Mouse (Mus musculus): ENCODE results near the gene Rasd1. TPM values are rescaled to one million over a fixed set of nuclear protein-coding genes. Genes with fewer than 3 reads are reported as not detected.

Rasd1 gene
- polyA plus RNA-seq (2015; fragmentation: Nextera tagmentation; extraction: Ambion mirVana), result 1.6 and 1.7 TPM in 2 replicates

GRCm38 (mm10) chr11:59964818-59965217, at the start of gene Rasd1:
TSS of gene Rasd1 (minus strand) at chr11:59964944.
- H3K4me1 ChIP-seq (ENCODE audit: control insufficient read depth, low read depth, low read length), result peaks cover 18% of the 10 kb centered on the region
- H3K9me3 ChIP-seq (replicated peaks; ENCODE audit: control insufficient read depth, low read length), result no peaks in the 10 kb centered on the region
- under 1% methylated on average over 28 of the region's 28 CpGs for WGBS (ENCODE audit: insufficient replicate concordance)
- 0 out of 2 replicates have a peak, but pooled peaks cover 4% of the 10 kb centered on the region for H3K36me3 ChIP-seq (ENCODE audit: control insufficient read depth, insufficient read depth)
- peaks cover 26% of the 10 kb centered on the region for H3K27me3 ChIP-seq (ENCODE audit: control insufficient read depth, insufficient read depth, low read depth, low read length)
- H3K9ac ChIP-seq (ENCODE audit: low read depth, low read length), result peak within 1 kb of the TSS; percentile 56
- ATAC-seq (ENCODE audit: low read depth), result peak; percentile 88
- H3K27ac ChIP-seq (ENCODE audit: low read length), result no peak within 1 kb of the TSS
- H3K4me2 ChIP-seq (ENCODE audit: low read depth, low read length), result peak within 1 kb of the TSS; percentile 93
- H3K4me3 ChIP-seq (ENCODE audit: low read depth, low read length), result peak within 1 kb of the TSS; percentile 63

DNA sequence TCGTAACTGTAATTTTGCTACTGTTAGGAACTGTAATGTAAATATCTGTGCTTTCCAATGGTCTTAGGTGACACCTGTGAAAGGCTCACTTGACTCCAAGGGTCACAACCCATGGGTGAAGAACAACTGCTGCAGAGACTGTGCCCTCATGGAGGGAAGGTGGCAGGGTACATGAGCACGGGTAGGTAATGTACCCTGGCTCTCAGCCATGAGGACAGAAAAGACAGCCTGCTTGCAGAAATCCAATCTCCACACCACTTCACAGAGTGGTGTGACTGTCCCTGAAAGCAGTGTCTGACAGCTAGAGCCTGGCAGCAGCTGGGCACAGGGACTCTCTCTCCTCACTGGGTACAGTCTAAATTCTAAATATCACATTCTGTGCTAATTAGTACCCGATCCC, 46.8 kb upstream of the Rasd1 start:
- Histone ChIP-seq H3K36me3 (ENCODE audit: control insufficient read depth, insufficient read depth) (no peaks in the 10 kb centered on the region), H3K4me3 (ENCODE audit: low read depth, low read length) (no peak overlapping the region), H3K9ac (ENCODE audit: low read depth, low read length) (no peak overlapping the region), H3K4me1 (ENCODE audit: control insufficient read depth, low read depth, low read length) (no peaks in the 10 kb centered on the region), H3K9me3 (replicated peaks; ENCODE audit: control insufficient read depth, low read length) (no peaks in the 10 kb centered on the region), H3K27ac (ENCODE audit: low read length) (no peak overlapping the region), H3K27me3 (ENCODE audit: control insufficient read depth, insufficient read depth, low read depth, low read length) (no peaks in the 10 kb centered on the region), H3K4me2 (ENCODE audit: low read depth, low read length) (no peak overlapping the region)
- no peak for ATAC-seq (ENCODE audit: low read depth)
- 55% methylated on average over 3 of the region's 3 CpGs for WGBS (ENCODE audit: insufficient replicate concordance)

DNA sequence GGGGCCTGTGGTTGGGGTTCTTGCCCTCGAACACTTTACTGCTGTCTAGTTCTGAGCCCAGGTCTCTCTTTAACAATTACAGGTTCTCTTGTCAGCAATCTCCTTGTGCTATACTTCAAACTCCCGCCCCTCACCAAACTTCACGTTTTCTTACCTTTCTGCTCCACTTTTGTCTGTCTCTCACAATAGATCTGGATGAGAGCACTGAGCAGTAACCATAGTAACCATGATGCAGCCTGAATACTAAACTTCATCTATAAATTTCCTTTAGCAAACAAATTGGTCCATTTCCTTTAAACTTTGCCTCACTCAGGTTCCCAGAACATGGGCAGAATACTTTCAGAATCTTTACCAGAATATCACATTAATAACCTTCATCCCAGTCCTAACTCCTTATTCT, 44.7 kb upstream of the Rasd1 start:
- no peak overlapping the region for H3K27ac ChIP-seq (ENCODE audit: low read length)
- no peak overlapping the region for H3K9ac ChIP-seq (ENCODE audit: low read depth, low read length)
- no peaks in the 10 kb centered on the region for H3K36me3 ChIP-seq (ENCODE audit: control insufficient read depth, insufficient read depth)
- no peak overlapping the region for H3K4me3 ChIP-seq (ENCODE audit: low read depth, low read length)
- no peaks in the 10 kb centered on the region for H3K4me1 ChIP-seq (ENCODE audit: control insufficient read depth, low read depth, low read length)
- 53% methylated on average over 3 of the region's 3 CpGs for WGBS (ENCODE audit: insufficient replicate concordance)
- no peak for ATAC-seq (ENCODE audit: low read depth)
- H3K27me3 ChIP-seq (ENCODE audit: control insufficient read depth, insufficient read depth, low read depth, low read length), result no peaks in the 10 kb centered on the region
- no peaks in the 10 kb centered on the region for H3K9me3 ChIP-seq (replicated peaks; ENCODE audit: control insufficient read depth, low read length)
- H3K4me2 ChIP-seq (ENCODE audit: low read depth, low read length), result no peak overlapping the region

DNA sequence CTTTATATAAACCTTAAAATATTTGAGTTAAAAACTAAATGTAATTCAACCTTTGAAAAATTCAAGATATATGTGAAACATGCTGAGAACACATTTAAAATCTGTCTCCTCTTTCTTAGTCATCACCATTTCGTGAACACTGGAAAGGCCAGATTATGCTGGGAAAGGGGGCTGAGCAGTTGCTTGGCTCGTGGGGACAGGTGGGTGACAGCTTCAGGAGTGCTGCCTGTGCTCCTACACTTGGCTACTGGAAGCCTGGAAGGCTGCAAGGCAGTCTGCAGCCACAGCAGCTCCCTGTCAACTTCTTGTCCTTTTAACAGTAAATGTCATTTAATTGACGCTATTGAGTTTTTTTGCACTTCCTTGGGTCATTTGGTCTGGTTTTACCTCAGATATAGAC, 41.1 kb upstream of the Rasd1 start:
- no peak overlapping the region for H3K4me2 ChIP-seq (ENCODE audit: low read depth, low read length)
- no peak overlapping the region for H3K9ac ChIP-seq (ENCODE audit: low read depth, low read length)
- 57% methylated on average over 3 of the region's 3 CpGs for WGBS (ENCODE audit: insufficient replicate concordance)
- H3K9me3 ChIP-seq (replicated peaks; ENCODE audit: control insufficient read depth, low read length), result no peaks in the 10 kb centered on the region
- H3K36me3 ChIP-seq (ENCODE audit: control insufficient read depth, insufficient read depth), result no peaks in the 10 kb centered on the region
- H3K27ac ChIP-seq (ENCODE audit: low read length), result no peak overlapping the region
- no peak for ATAC-seq (ENCODE audit: low read depth)
- no peaks in the 10 kb centered on the region for H3K4me1 ChIP-seq (ENCODE audit: control insufficient read depth, low read depth, low read length)
- H3K27me3 ChIP-seq (ENCODE audit: control insufficient read depth, insufficient read depth, low read depth, low read length), result no peaks in the 10 kb centered on the region
- no peak overlapping the region for H3K4me3 ChIP-seq (ENCODE audit: low read depth, low read length)

DNA sequence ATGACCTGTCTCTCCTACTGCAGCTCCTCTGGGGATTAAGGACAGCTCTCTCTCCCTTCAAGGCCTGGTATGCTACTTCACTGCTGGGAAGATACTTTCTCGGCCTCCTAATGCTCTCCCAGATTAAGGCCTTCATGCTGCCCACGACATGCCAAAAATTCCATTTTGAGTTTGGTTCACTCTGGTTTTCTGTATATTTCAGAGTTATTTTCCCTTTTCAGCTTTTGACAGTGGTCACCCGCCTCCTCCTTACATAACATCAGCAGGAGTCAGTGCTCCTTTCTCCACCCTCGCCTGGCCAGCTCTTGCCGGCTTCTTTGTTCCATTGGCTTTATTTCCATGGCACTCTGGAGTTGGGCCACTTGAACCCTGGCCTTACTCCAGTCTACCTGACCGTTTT, 40.0 kb upstream of the Rasd1 start:
- no peaks in the 10 kb centered on the region for H3K36me3 ChIP-seq (ENCODE audit: control insufficient read depth, insufficient read depth)
- H3K9ac ChIP-seq (ENCODE audit: low read depth, low read length), result no peak overlapping the region
- H3K27me3 ChIP-seq (ENCODE audit: control insufficient read depth, insufficient read depth, low read depth, low read length), result no peaks in the 10 kb centered on the region
- no peak overlapping the region for H3K4me3 ChIP-seq (ENCODE audit: low read depth, low read length)
- H3K4me1 ChIP-seq (ENCODE audit: control insufficient read depth, low read depth, low read length), result no peaks in the 10 kb centered on the region
- ATAC-seq (ENCODE audit: low read depth), result no peak
- H3K9me3 ChIP-seq (replicated peaks; ENCODE audit: control insufficient read depth, low read length), result no peaks in the 10 kb centered on the region
- H3K4me2 ChIP-seq (ENCODE audit: low read depth, low read length), result no peak overlapping the region
- H3K27ac ChIP-seq (ENCODE audit: low read length), result no peak overlapping the region
- WGBS (ENCODE audit: insufficient replicate concordance), result 67% methylated on average over 6 of the region's 6 CpGs

DNA sequence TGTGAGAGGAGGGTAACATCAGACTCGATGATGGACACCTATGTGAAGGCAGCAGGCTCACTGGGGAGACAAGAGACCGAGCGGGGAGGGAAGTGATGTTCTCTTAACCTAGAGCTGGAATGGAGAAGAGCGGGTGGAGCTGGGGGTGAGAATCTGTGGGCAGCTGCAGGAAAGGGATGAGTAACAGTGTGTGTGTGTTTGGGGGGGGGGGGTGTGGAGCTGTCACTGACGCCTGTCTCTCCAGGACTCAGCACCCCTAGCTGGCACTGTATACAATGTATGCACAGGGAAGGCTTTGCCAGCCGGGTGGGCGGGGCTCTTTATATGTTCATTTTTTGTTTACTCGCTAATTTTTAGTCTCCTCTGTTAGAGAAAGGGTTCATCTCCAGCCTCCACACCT, 39.1 kb upstream of the Rasd1 start:
- no peak overlapping the region for H3K4me3 ChIP-seq (ENCODE audit: low read depth, low read length)
- no peak overlapping the region for H3K4me2 ChIP-seq (ENCODE audit: low read depth, low read length)
- no peaks in the 10 kb centered on the region for H3K36me3 ChIP-seq (ENCODE audit: control insufficient read depth, insufficient read depth)
- no peak overlapping the region for H3K27ac ChIP-seq (ENCODE audit: low read length)
- no peaks in the 10 kb centered on the region for H3K27me3 ChIP-seq (ENCODE audit: control insufficient read depth, insufficient read depth, low read depth, low read length)
- H3K4me1 ChIP-seq (ENCODE audit: control insufficient read depth, low read depth, low read length), result no peaks in the 10 kb centered on the region
- H3K9me3 ChIP-seq (replicated peaks; ENCODE audit: control insufficient read depth, low read length), result no peaks in the 10 kb centered on the region
- WGBS (ENCODE audit: insufficient replicate concordance), result 69% methylated on average over 7 of the region's 8 CpGs
- no peak for ATAC-seq (ENCODE audit: low read depth)
- H3K9ac ChIP-seq (ENCODE audit: low read depth, low read length), result no peak overlapping the region

GRCm38 (mm10) chr11:60001231-60001980, 36.7 kb upstream of the Rasd1 start:
- Histone ChIP-seq H3K9ac (ENCODE audit: low read depth, low read length) (no peak overlapping the region), H3K4me3 (ENCODE audit: low read depth, low read length) (no peak overlapping the region), H3K4me1 (ENCODE audit: control insufficient read depth, low read depth, low read length) (no peaks in the 10 kb centered on the region), H3K36me3 (ENCODE audit: control insufficient read depth, insufficient read depth) (no peaks in the 10 kb centered on the region), H3K9me3 (replicated peaks; ENCODE audit: control insufficient read depth, low read length) (no peaks in the 10 kb centered on the region), H3K4me2 (ENCODE audit: low read depth, low read length) (no peak overlapping the region), H3K27ac (ENCODE audit: low read length) (no peak overlapping the region), H3K27me3 (ENCODE audit: control insufficient read depth, insufficient read depth, low read depth, low read length) (no peaks in the 10 kb centered on the region)
- no peak for ATAC-seq (ENCODE audit: low read depth)
- 63% methylated on average over 5 of the region's 5 CpGs for WGBS (ENCODE audit: insufficient replicate concordance)

- WGBS (ENCODE audit: insufficient replicate concordance), result 44% methylated on average over 9 of the region's 9 CpGs
- Histone ChIP-seq H3K4me2 (ENCODE audit: low read depth, low read length) (no peak overlapping the region), H3K4me1 (ENCODE audit: control insufficient read depth, low read depth, low read length) (no peaks in the 10 kb centered on the region; the same call in 1 of the 2 replicates), H3K27ac (ENCODE audit: low read length) (no peak overlapping the region), H3K9me3 (replicated peaks; ENCODE audit: control insufficient read depth, low read length) (no peaks in the 10 kb centered on the region), H3K9ac (ENCODE audit: low read depth, low read length) (no peak overlapping the region), H3K27me3 (ENCODE audit: control insufficient read depth, insufficient read depth, low read depth, low read length) (no peaks in the 10 kb centered on the region), H3K4me3 (ENCODE audit: low read depth, low read length) (no peak overlapping the region), H3K36me3 (ENCODE audit: control insufficient read depth, insufficient read depth) (no peaks in the 10 kb centered on the region)
- no peak for ATAC-seq (ENCODE audit: low read depth)
Measured at GRCm38 (mm10) chr11:59994318-59994717, 29.6 kb upstream of the Rasd1 start.

GRCm38 (mm10) chr11:59991365-59991764, 26.6 kb upstream of the Rasd1 start:
- ATAC-seq (ENCODE audit: low read depth), result no peak
- H3K4me2 ChIP-seq (ENCODE audit: low read depth, low read length), result no peak overlapping the region
- no peaks in the 10 kb centered on the region for H3K27me3 ChIP-seq (ENCODE audit: control insufficient read depth, insufficient read depth, low read depth, low read length)
- H3K9me3 ChIP-seq (replicated peaks; ENCODE audit: control insufficient read depth, low read length), result no peaks in the 10 kb centered on the region
- H3K36me3 ChIP-seq (ENCODE audit: control insufficient read depth, insufficient read depth), result no peaks in the 10 kb centered on the region
- H3K9ac ChIP-seq (ENCODE audit: low read depth, low read length), result no peak overlapping the region
- no peak overlapping the region for H3K27ac ChIP-seq (ENCODE audit: low read length)
- H3K4me1 ChIP-seq (ENCODE audit: control insufficient read depth, low read depth, low read length), result no peaks in the 10 kb centered on the region; the same call in 1 of the 2 replicates
- H3K4me3 ChIP-seq (ENCODE audit: low read depth, low read length), result no peak overlapping the region
- 36% methylated on average over 8 of the region's 8 CpGs for WGBS (ENCODE audit: insufficient replicate concordance)
